Mouse (Mus musculus) kidney, embryonic 15.5 days (tissue): ENCODE data around the gene Zyx. TPM values are rescaled to one million over a fixed set of nuclear protein-coding genes. Genes with fewer than 3 reads are reported as not detected.

Source experiments
- ATAC-seq: fragments of 200-750 bp; cut with Nextera tagmentation; replicated peaks from 2 replicates; pipeline ENCODE4 v1.8.0; 2017; ENCODE audit warnings: moderate TSS enrichment; ENCODE audit not compliant: low FRiP score
- H3K27ac ChIP-seq: fragments of 300-500 bp; sonication (generic); 2 replicates; pipeline ENCODE4 v1.5.1; 2015; ENCODE audit warnings: mild to moderate bottlenecking, inconsistent platforms
- H3K27me3 ChIP-seq: fragments of 300-500 bp; sonication (generic); 2 replicates; pipeline ENCODE4 v1.6.1; 2015; ENCODE audit warnings: inconsistent platforms
- H3K36me3 ChIP-seq: fragments of 300-500 bp; sonication (generic); 2 replicates; pipeline ENCODE4 v1.6.1; 2015; ENCODE audit warnings: inconsistent platforms
- H3K4me1 ChIP-seq: fragments of 300-500 bp; sonication (generic); 2 replicates; pipeline ENCODE4 v1.6.1; 2015; ENCODE audit warnings: inconsistent platforms
- H3K4me2 ChIP-seq: fragments of 300-500 bp; sonication (generic); 2 replicates; pipeline ENCODE4 v1.6.1; 2015; ENCODE audit warnings: moderate library complexity, mild to moderate bottlenecking, inconsistent platforms
- H3K4me3 ChIP-seq: fragments of 300-500 bp; sonication (generic); replicated peaks from 2 replicates; pipeline ENCODE4 v1.5.1; 2015; ENCODE audit warnings: mild to moderate bottlenecking, inconsistent platforms
- H3K9ac ChIP-seq: fragments of 300-500 bp; sonication (generic); 2 replicates; pipeline ENCODE4 v1.6.1; 2015; ENCODE audit warnings: mild to moderate bottlenecking, inconsistent platforms
- H3K9me3 ChIP-seq: fragments of 300-500 bp; sonication (generic); replicated peaks from 2 replicates; pipeline ENCODE4 v1.6.1; 2016; ENCODE audit warnings: inconsistent platforms
- WGBS: fragments of 180-500 bp; shearing (Covaris S2); methylation state at CpG from one replicate; pipeline ENCODE4 v1.1.7; 2015; ENCODE audit warnings: mixed read lengths; 5-methylcytosine and 5-hydroxymethylcytosine counted together
- polyA plus RNA-seq: library from polyadenylated mRNA; unstranded; fragments of >200 nt; fragmentation: Nextera tagmentation; extraction: Ambion mirVana; gene quantifications from 2 replicates; pipeline ENCODE4 v1.2.1, GENCODE M21; 2015

Zyx gene
- polyA plus RNA-seq, 1 experiment from 2014 or later, result 127 TPM

GRCm38 (mm10) chr6:42372816-42373547, 23.6 kb downstream of the Zyx start, which contains the start of gene Epha1:
TSS of gene Epha1 (minus strand) at chr6:42373268.
- H3K27me3 ChIP-seq, result no peaks in the 10 kb centered on the region
- under 1% methylated on average over 29 of the region's 36 CpGs for WGBS
- H3K4me3 ChIP-seq, result peak within 1 kb of the TSS; percentile 64
- no peaks in the 10 kb centered on the region for H3K9me3 ChIP-seq
- peak within 1 kb of the TSS; percentile 92 for H3K4me2 ChIP-seq
- H3K4me1 ChIP-seq, result peaks cover 32% of the 10 kb centered on the region
- no peaks in the 10 kb centered on the region for H3K36me3 ChIP-seq
- H3K9ac ChIP-seq, result peak within 1 kb of the TSS; percentile 64
- ATAC-seq, result peak; percentile 91
- peak within 1 kb of the TSS; percentile 59; the same call in 1 of the 2 replicates for H3K27ac ChIP-seq

GRCm38 (mm10) chr6:42373669-42374430, 24.4 kb downstream of the Zyx start:
- no peaks in the 10 kb centered on the region for H3K9me3 ChIP-seq
- peak overlapping the region; percentile 64 for H3K4me3 ChIP-seq
- peak overlapping the region; percentile 92 for H3K4me2 ChIP-seq
- ATAC-seq, result peak; percentile 18; the same call in 1 of the 2 replicates
- peaks cover 32% of the 10 kb centered on the region for H3K4me1 ChIP-seq
- no peaks in the 10 kb centered on the region for H3K27me3 ChIP-seq
- no peak overlapping the region for H3K27ac ChIP-seq
- 51% methylated on average over 6 of the region's 7 CpGs for WGBS
- H3K9ac ChIP-seq, result peak overlapping the region; percentile 64; the same call in 1 of the 2 replicates
- no peaks in the 10 kb centered on the region for H3K36me3 ChIP-seq

GRCm38 (mm10) chr6:42374701-42375100, 25.3 kb downstream of the Zyx start:
- Histone ChIP-seq H3K27me3 (no peaks in the 10 kb centered on the region), H3K36me3 (no peaks in the 10 kb centered on the region), H3K4me2 (no peak overlapping the region), H3K4me1 (peaks cover 32% of the 10 kb centered on the region), H3K4me3 (no peak overlapping the region), H3K27ac (no peak overlapping the region), H3K9me3 (no peaks in the 10 kb centered on the region), H3K9ac (no peak overlapping the region)
- ATAC-seq, result no peak
- WGBS, result 73% methylated on average over 4 of the region's 4 CpGs

- WGBS, result 74% methylated on average over 2 of the region's 2 CpGs
- H3K4me3 ChIP-seq, result no peak overlapping the region
- no peak overlapping the region for H3K27ac ChIP-seq
Measured at GRCm38 (mm10) chr6:42375131-42375530, 25.7 kb downstream of the Zyx start.

GRCm38 (mm10) chr6:42376016-42376415, 26.6 kb downstream of the Zyx start:
- Histone ChIP-seq H3K4me2 (no peak overlapping the region), H3K36me3 (no peaks in the 10 kb centered on the region), H3K4me3 (no peak overlapping the region), H3K9ac (no peak overlapping the region), H3K27me3 (no peaks in the 10 kb centered on the region), H3K9me3 (no peaks in the 10 kb centered on the region), H3K27ac (peak overlapping the region; percentile 59), H3K4me1 (peaks cover 29% of the 10 kb centered on the region)
- WGBS, result 42% methylated on average over 4 of the region's 4 CpGs
- no peak for ATAC-seq

More at GRCm38 (mm10) chr6:42375131-42375530, 25.7 kb downstream of the Zyx start:
- Histone ChIP-seq H3K4me2 (no peak overlapping the region), H3K27me3 (no peaks in the 10 kb centered on the region), H3K36me3 (no peaks in the 10 kb centered on the region), H3K9ac (no peak overlapping the region), H3K9me3 (no peaks in the 10 kb centered on the region), H3K4me1 (peaks cover 32% of the 10 kb centered on the region)
- no peak for ATAC-seq

GRCm38 (mm10) chr6:42376504-42377019, 27.1 kb downstream of the Zyx start:
- Histone ChIP-seq H3K4me3 (no peak overlapping the region), H3K36me3 (no peaks in the 10 kb centered on the region), H3K4me1 (peaks cover 33% of the 10 kb centered on the region), H3K27me3 (no peaks in the 10 kb centered on the region), H3K4me2 (no peak overlapping the region), H3K27ac (peak overlapping the region; percentile 59), H3K9ac (no peak overlapping the region), H3K9me3 (no peaks in the 10 kb centered on the region)
- no peak for ATAC-seq
- WGBS, result 58% methylated on average over 6 of the region's 6 CpGs

GRCm38 (mm10) chr6:42377280-42377679, 27.9 kb downstream of the Zyx start:
- no peak overlapping the region for H3K4me2 ChIP-seq
- 81% methylated on average over 5 of the region's 5 CpGs for WGBS
- ATAC-seq, result no peak
- no peak overlapping the region for H3K4me3 ChIP-seq
- no peaks in the 10 kb centered on the region for H3K9me3 ChIP-seq
- no peaks in the 10 kb centered on the region for H3K36me3 ChIP-seq
- H3K9ac ChIP-seq, result no peak overlapping the region
- no peak overlapping the region for H3K27ac ChIP-seq
- H3K4me1 ChIP-seq, result peaks cover 32% of the 10 kb centered on the region
- no peaks in the 10 kb centered on the region for H3K27me3 ChIP-seq

GRCm38 (mm10) chr6:42379551-42379950, 30.1 kb downstream of the Zyx start:
- H3K36me3 ChIP-seq, result no peaks in the 10 kb centered on the region
- peaks cover 21% of the 10 kb centered on the region for H3K4me1 ChIP-seq
- no peak overlapping the region for H3K9ac ChIP-seq
- no peak for ATAC-seq
- no peak overlapping the region for H3K27ac ChIP-seq
- H3K27me3 ChIP-seq, result no peaks in the 10 kb centered on the region
- no peak overlapping the region for H3K4me3 ChIP-seq
- H3K4me2 ChIP-seq, result no peak overlapping the region
- no peaks in the 10 kb centered on the region for H3K9me3 ChIP-seq
- 59% methylated on average over 3 of the region's 3 CpGs for WGBS

- ATAC-seq, result no peak
- Histone ChIP-seq H3K4me3 (no peak overlapping the region), H3K27me3 (no peaks in the 10 kb centered on the region), H3K4me1 (peaks cover 21% of the 10 kb centered on the region), H3K9ac (no peak overlapping the region), H3K4me2 (no peak overlapping the region), H3K9me3 (no peaks in the 10 kb centered on the region), H3K27ac (no peak overlapping the region), H3K36me3 (no peaks in the 10 kb centered on the region)
- 15% methylated on average over 8 of the region's 8 CpGs for WGBS
Measured at GRCm38 (mm10) chr6:42380416-42381144, 31.1 kb downstream of the Zyx start.

GRCm38 (mm10) chr6:42381221-42381620, 31.8 kb downstream of the Zyx start:
- Histone ChIP-seq H3K4me3 (no peak overlapping the region), H3K4me1 (peaks cover 21% of the 10 kb centered on the region), H3K27me3 (no peaks in the 10 kb centered on the region), H3K4me2 (no peak overlapping the region), H3K9ac (no peak overlapping the region), H3K9me3 (no peaks in the 10 kb centered on the region), H3K27ac (no peak overlapping the region), H3K36me3 (no peaks in the 10 kb centered on the region)
- no peak for ATAC-seq
- 67% methylated on average over 2 of the region's 2 CpGs for WGBS

GRCm38 (mm10) chr6:42381916-42382381, 32.5 kb downstream of the Zyx start:
- H3K4me3 ChIP-seq, result no peak overlapping the region
- no peaks in the 10 kb centered on the region for H3K9me3 ChIP-seq
- peak; percentile 76 for ATAC-seq
- H3K36me3 ChIP-seq, result no peaks in the 10 kb centered on the region
- H3K27ac ChIP-seq, result peak overlapping the region; percentile 83
- no peak overlapping the region for H3K9ac ChIP-seq
- 31% methylated on average over 9 of the region's 9 CpGs for WGBS
- peaks cover 16% of the 10 kb centered on the region for H3K4me1 ChIP-seq
- no peaks in the 10 kb centered on the region for H3K27me3 ChIP-seq
- peak overlapping the region; percentile 9; the same call in 1 of the 2 replicates for H3K4me2 ChIP-seq
